Mouse (Mus musculus) kidney, adult 2 months (tissue): ENCODE measurements around the gene 1110008L16Rik. TPM values are rescaled to one million over a fixed set of nuclear protein-coding genes. Genes with fewer than 3 reads are reported as not detected.
"Not testable (repeated sequence)": the region's sequence is repeated elsewhere in the genome, so short reads cannot be mapped to it uniquely, and the experiment has no call there.

Experiments used
- DNase-seq: peaks from one replicate; pipeline ENCODE4 v3.0.0; 2021
- H3K27ac ChIP-seq: fragments of 200-500 bp; 2 replicates; pipeline ENCODE4 v1.5.1; 2012; ENCODE audit warnings: low read depth, low read length, control low read depth, inconsistent platforms; ENCODE audit not compliant: insufficient read depth
- H3K27me3 ChIP-seq: fragments of 200-500 bp; replicated peaks from 2 replicates; pipeline ENCODE4 v1.6.1; 2012; ENCODE audit warnings: mild to moderate bottlenecking, moderate library complexity, low read length, inconsistent platforms; ENCODE audit not compliant: control insufficient read depth, insufficient read depth
- H3K36me3 ChIP-seq: fragments of 200-500 bp; 2 replicates; pipeline ENCODE4 v1.6.1; 2012; ENCODE audit warnings: mild to moderate bottlenecking, moderate library complexity, low read length, inconsistent platforms; ENCODE audit not compliant: control insufficient read depth, insufficient read depth
- H3K4me1 ChIP-seq: fragments of 200-500 bp; 2 replicates; pipeline ENCODE4 v1.6.1; 2011; ENCODE audit warnings: low read length; ENCODE audit not compliant: control insufficient read depth, insufficient read depth
- H3K4me3 ChIP-seq: fragments of 200-500 bp; 2 replicates; pipeline ENCODE4 v1.5.1; 2011; ENCODE audit warnings: mild to moderate bottlenecking, low read depth, low read length, control low read depth; ENCODE audit not compliant: insufficient read depth
- CTCF ChIP-seq: fragments of 200-500 bp; conservative IDR thresholded peaks from 2 replicates; pipeline ENCODE4 v1.5.1; 2011; ENCODE audit warnings: low read depth, mild to moderate bottlenecking, control low read depth, low read length, moderate library complexity, mixed read lengths; ENCODE audit not compliant: insufficient read depth, insufficient read length
- POLR2A ChIP-seq: fragments of 200-500 bp; IDR thresholded peaks from one replicate; pipeline ENCODE4 v1.6.1; 2011; ENCODE audit warnings: low read depth, low read length, control low read depth
- WGBS: fragments of 180-500 bp; shearing (Covaris S2); methylation state at CpG from one replicate; pipeline ENCODE4 v1.1.7; 2018; 5-methylcytosine and 5-hydroxymethylcytosine counted together
- polyA plus RNA-seq: library from polyadenylated mRNA; depleted of rRNA; stranded (reverse); fragments of >200 nt; gene quantifications from 2 replicates; pipeline ENCODE4 v1.2.3, GENCODE M21; 2012; rRNA removed

1110008L16Rik gene
- 12.5 and 13.2 TPM in 2 replicates for polyA plus RNA-seq

GRCm38 (mm10) chr12:55299336-55299735, at the start of gene 1110008L16Rik:
1110008L16Rik (plus strand) TSS chr12:55299577.
- no peak for DNase-seq
- 70% methylated on average over 5 of the region's 5 CpGs for WGBS
- H3K4me3 ChIP-seq = no peak within 1 kb of the TSS
- TF ChIP-seq POLR2A = no peak
- no peak for TF ChIP-seq CTCF
- no peaks in the 10 kb centered on the region for H3K27me3 ChIP-seq
- no peak within 1 kb of the TSS for H3K27ac ChIP-seq
- H3K4me1 ChIP-seq = peaks cover 4% of the 10 kb centered on the region
- peaks cover 2% of the 10 kb centered on the region; the same call in 1 of the 2 replicates for H3K36me3 ChIP-seq

GRCm38 (mm10) chr12:55261950-55262349, 37.4 kb upstream of the 1110008L16Rik start:
- not testable (repeated sequence) for H3K27me3 ChIP-seq, DNase-seq, H3K27ac ChIP-seq, H3K36me3 ChIP-seq, H3K4me3 ChIP-seq, H3K4me1 ChIP-seq
- no CpG with 5 or more reads among the region's 8 CpGs for WGBS

GRCm38 (mm10) chr12:55263385-55263784, 36.0 kb upstream of the 1110008L16Rik start:
- H3K27ac ChIP-seq, H3K36me3 ChIP-seq, H3K4me3 ChIP-seq, DNase-seq, H3K4me1 ChIP-seq, H3K27me3 ChIP-seq: not testable (repeated sequence)
- no CpG with 5 or more reads among the region's 5 CpGs for WGBS

- 68% methylated on average over 3 of the region's 3 CpGs for WGBS
- Histone ChIP-seq H3K27me3 (no peaks in the 10 kb centered on the region), H3K36me3 (no peaks in the 10 kb centered on the region), H3K4me1 (no peaks in the 10 kb centered on the region), H3K4me3 (no peak overlapping the region), H3K27ac (no peak overlapping the region)
- no peak for DNase-seq
- TF ChIP-seq POLR2A (no peak), CTCF (no peak)
Observed at GRCm38 (mm10) chr12:55272243-55272642, 27.1 kb upstream of the 1110008L16Rik start.

- H3K4me1 ChIP-seq, DNase-seq, H3K27ac ChIP-seq, H3K27me3 ChIP-seq, H3K4me3 ChIP-seq, H3K36me3 ChIP-seq: not testable (repeated sequence)
- 86% methylated on average over 4 of the region's 6 CpGs for WGBS
Observed at GRCm38 (mm10) chr12:55277583-55277982, 21.8 kb upstream of the 1110008L16Rik start.

- no peak for DNase-seq
- Histone ChIP-seq H3K36me3 (peaks cover 2% of the 10 kb centered on the region; the same call in 1 of the 2 replicates), H3K4me1 (peaks cover 4% of the 10 kb centered on the region), H3K27me3 (no peaks in the 10 kb centered on the region), H3K4me3 (no peak overlapping the region), H3K27ac (no peak overlapping the region)
- WGBS = 95% methylated on average over 9 of the region's 9 CpGs
- TF ChIP-seq POLR2A (no peak), CTCF (no peak)
Observed at GRCm38 (mm10) chr12:55298112-55298511, 1.3 kb upstream of the 1110008L16Rik start.

GRCm38 (mm10) chr12:55300820-55301351, 1.5 kb downstream of the 1110008L16Rik start:
- WGBS = 81% methylated on average over 3 of the region's 3 CpGs
- H3K27me3 ChIP-seq = no peaks in the 10 kb centered on the region
- no peak overlapping the region for H3K4me3 ChIP-seq
- no peak overlapping the region for H3K27ac ChIP-seq
- peaks cover 2% of the 10 kb centered on the region; the same call in 1 of the 2 replicates for H3K36me3 ChIP-seq
- DNase-seq = no peak
- TF ChIP-seq CTCF (no peak), POLR2A (no peak)
- peaks cover 4% of the 10 kb centered on the region for H3K4me1 ChIP-seq
